Mouse (Mus musculus) left cerebral cortex, adult 6 months (tissue): ENCODE data around the gene Pabpc1l. TPM values are rescaled to one million over a fixed set of nuclear protein-coding genes. Genes with fewer than 3 reads are reported as not detected.

ENCODE experiments used
- long read RNA-seq, 2 experiments: library from polyadenylated mRNA; unstranded; transcript quantifications; one replicate each; pipeline ENCODE4 v2.0.0; 2019 to 2020
- polyA plus RNA-seq: library from polyadenylated mRNA; unstranded; fragments of <200 nt; fragmentation: Nextera tagmentation; gene quantifications from 2 replicates; pipeline ENCODE4 v1.2.3, GENCODE M21; 2021

Pabpc1l gene
- 0.21 and 0.78 TPM in 2 replicates for polyA plus RNA-seq
- long read RNA-seq, experiment 1: 0 reads
- long read RNA-seq, experiment 2, partial matches to known transcripts: 0 of 1 reads
- long read RNA-seq, experiment 2, other reads (novel, unspliced or antisense): 1 of 1 reads

DNA sequence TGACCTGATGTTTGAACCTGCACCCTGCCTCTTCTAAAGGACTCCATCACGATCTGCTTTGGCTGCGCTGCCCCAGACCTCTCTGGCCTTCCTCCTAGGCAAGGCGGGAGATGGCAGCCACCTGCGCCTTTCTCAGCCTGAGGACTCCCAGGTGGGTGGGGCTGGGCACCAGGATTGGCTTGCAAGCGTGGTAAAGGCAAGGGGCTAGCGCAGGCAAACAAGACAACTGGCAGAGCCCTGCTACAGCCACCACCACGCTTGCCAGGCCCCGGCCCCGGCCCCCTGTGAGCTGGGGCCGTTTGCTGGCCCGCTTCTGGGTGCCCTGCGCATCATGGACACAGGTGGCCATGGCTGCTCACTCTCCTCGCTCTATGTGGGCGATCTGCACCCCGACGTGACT, at the start of gene Pabpc1l:
Pabpc1l (plus strand) TSS at position 301 of the 400 bp plus-strand sequence.

DNA sequence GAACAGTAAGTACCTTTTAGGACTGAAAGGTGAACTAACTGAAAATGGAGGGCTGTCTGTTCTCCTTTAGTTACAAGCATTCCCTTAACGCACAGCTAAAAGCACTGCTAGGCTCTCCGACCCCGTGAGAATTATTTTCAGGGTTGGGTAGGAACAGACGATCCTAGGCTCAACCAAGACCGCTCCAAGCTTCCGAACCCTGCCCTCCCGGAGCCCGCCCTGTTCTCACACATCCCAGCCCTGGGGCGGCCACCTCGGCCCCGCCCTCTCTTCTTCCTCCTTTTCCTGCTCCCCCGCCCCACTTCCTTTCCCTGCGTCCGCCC, 30.6 kb upstream of the Pabpc1l start, which contains the start of gene Ywhab:
Ywhab (plus strand) TSS at position 307 of the 323 bp plus-strand sequence.

DNA sequence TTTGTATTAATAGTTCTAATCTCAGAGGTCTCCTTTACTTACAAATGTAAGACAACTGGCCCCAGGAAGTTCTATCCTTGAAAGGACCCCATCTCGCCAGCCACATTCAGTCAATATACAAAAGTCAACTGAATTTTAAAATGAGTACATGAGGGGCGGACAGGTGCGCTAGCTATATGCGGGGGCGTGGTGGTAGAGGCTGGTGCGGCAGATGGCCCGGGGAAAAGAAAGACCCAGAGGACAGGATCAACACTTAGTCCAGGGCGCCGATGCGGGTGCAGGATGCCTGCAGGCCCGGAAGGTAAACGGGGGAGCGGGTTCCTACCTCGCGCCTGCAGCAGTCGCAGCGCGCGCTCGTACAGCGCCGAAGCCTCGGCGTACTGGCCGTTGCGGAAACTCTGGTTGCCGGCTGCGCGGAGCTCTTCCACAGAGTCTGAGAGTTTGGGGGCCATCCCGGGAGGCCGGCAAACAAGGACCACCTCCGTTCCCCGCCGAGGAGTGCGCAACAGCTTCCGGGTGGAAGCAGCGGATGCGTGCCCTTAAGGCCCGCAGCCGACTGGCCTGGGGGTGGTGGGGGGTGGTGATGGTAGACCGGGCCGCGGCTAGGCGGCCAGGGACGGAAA, 45.0 kb downstream of the Pabpc1l start, which contains the start of gene Stk4:
Stk4 (plus strand) TSS at position 181 of the 623 bp plus-strand sequence.

DNA sequence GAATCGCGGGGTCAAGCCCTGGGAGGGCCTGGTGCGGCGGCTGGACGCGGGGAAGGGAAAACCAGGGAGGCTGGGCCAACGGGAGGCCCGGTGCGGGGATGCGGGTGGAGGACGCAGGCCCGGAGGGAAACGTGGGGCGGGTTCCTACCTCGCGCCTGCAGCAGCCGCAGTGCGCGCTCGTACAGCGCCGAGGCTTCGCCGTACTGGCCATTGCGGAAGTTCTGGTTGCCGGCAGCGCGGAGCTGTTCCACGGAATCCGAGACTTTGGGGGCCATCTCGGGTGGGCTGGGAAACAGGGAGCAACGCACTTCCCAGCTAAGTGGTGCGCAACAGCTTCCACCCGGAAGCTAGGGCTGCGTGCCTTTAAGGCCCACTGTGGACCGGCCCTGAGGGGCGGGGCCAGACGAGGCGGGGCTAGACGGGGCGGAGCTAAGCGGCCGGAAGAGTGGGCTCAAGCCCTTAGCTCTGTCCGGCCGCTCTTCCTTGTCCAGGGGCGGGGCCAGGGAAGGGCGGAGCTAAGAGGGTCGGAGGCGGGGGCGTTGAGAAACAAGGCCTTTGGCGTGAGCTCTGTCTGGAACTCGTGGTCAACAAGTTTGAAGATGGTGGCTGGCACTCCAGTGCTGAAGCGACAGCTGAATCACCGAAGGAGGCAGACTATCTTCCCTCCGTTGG, 45.7 kb downstream of the Pabpc1l start, which contains the start of gene Tomm34:
Tomm34 (minus strand) TSS at position 405 of the 672 bp plus-strand sequence.

Other genes starting within 250 kb of the Pabpc1l start
- gene Ccn5, start 204.6 kb upstream of the Pabpc1l start, polyA plus RNA-seq: 0.38 TPM in 1 of 2 replicates, not detected in the other
- 0.11 and 0.23 TPM in 2 replicates for gene Kcnk15, start 171.8 kb upstream of the Pabpc1l start, polyA plus RNA-seq
- 6.7 and 16.7 TPM in 2 replicates for gene Rims4, start 106.8 kb upstream of the Pabpc1l start, polyA plus RNA-seq
- gene Ywhab, start 30.5 kb upstream of the Pabpc1l start, polyA plus RNA-seq: 525 and 537 TPM in 2 replicates
- 13.3 and 21.5 TPM in 2 replicates for gene Stk4, start 44.9 kb downstream of the Pabpc1l start, polyA plus RNA-seq
- gene Tomm34, start 45.7 kb downstream of the Pabpc1l start, polyA plus RNA-seq: 105 and 112 TPM in 2 replicates
- 6.0 and 9.7 TPM in 2 replicates for gene Kcns1, start 145.7 kb downstream of the Pabpc1l start, polyA plus RNA-seq
- not detected in 2 replicates for gene Wfdc5, start 157.3 kb downstream of the Pabpc1l start, polyA plus RNA-seq
- not detected in 2 replicates for gene Wfdc12, start 165.2 kb downstream of the Pabpc1l start, polyA plus RNA-seq
- gene Wfdc15a, start 174.7 kb downstream of the Pabpc1l start, polyA plus RNA-seq: not detected in 2 replicates
- gene Wfdc15b, start 196.2 kb downstream of the Pabpc1l start, polyA plus RNA-seq: not detected in 2 replicates
- not detected in 2 replicates for gene Svs2, start 213.0 kb downstream of the Pabpc1l start, polyA plus RNA-seq
- not detected in 2 replicates for gene Svs3b, start 231.2 kb downstream of the Pabpc1l start, polyA plus RNA-seq